Mouse (Mus musculus) stomach, embryonic 16.5 days (tissue): ENCODE data around the gene Serpina3m. TPM values are rescaled to one million over a fixed set of nuclear protein-coding genes. Genes with fewer than 3 reads are reported as not detected.

Source experiments
- ATAC-seq: fragments of 200-750 bp; cut with Nextera tagmentation; 2 replicates; pipeline ENCODE4 v1.8.0; 2017; ENCODE audit warnings: moderate number of reproducible peaks, moderate TSS enrichment; ENCODE audit not compliant: insufficient read depth, low FRiP score
- H3K27ac ChIP-seq: fragments of 300-500 bp; sonication (generic); 2 replicates; pipeline ENCODE4 v1.5.1; 2014; ENCODE audit warnings: low read length
- H3K27me3 ChIP-seq: fragments of 300-500 bp; sonication (generic); 2 replicates; pipeline ENCODE4 v1.6.1; 2014; ENCODE audit warnings: low read length, control low read depth, mixed read lengths; ENCODE audit not compliant: control insufficient read depth, insufficient read depth
- H3K36me3 ChIP-seq: fragments of 300-500 bp; sonication (generic); 2 replicates; pipeline ENCODE4 v1.6.1; 2014; ENCODE audit warnings: low read length; ENCODE audit not compliant: control insufficient read depth, insufficient read depth
- H3K4me1 ChIP-seq: fragments of 300-500 bp; sonication (generic); 2 replicates; pipeline ENCODE4 v1.6.1; 2014; ENCODE audit warnings: low read length, control low read depth, mixed read lengths; ENCODE audit not compliant: control insufficient read depth, insufficient read depth
- H3K4me2 ChIP-seq: fragments of 300-500 bp; sonication (generic); 2 replicates; pipeline ENCODE4 v1.6.1; 2014; ENCODE audit warnings: low read depth, low read length, mixed read lengths
- H3K4me3 ChIP-seq: fragments of 300-500 bp; sonication (generic); replicated peaks from 2 replicates; pipeline ENCODE4 v1.5.1; 2014; ENCODE audit warnings: mild to moderate bottlenecking, low read length
- H3K9ac ChIP-seq: fragments of 300-500 bp; sonication (generic); 2 replicates; pipeline ENCODE4 v1.6.1; 2014; ENCODE audit warnings: low read length
- H3K9me3 ChIP-seq: fragments of 300-500 bp; sonication (generic); replicated peaks from 2 replicates; pipeline ENCODE4 v1.6.1; 2016; ENCODE audit warnings: low read length, control low read depth; ENCODE audit not compliant: control insufficient read depth
- WGBS: fragments of 180-500 bp; shearing (Covaris S2); extraction: QIAGEN DNeasy Blood & Tissue Kit; methylation state at CpG from one replicate; pipeline ENCODE4 v1.1.7; 2014; 5-methylcytosine and 5-hydroxymethylcytosine counted together
- polyA plus RNA-seq: library from polyadenylated mRNA; unstranded; fragments of >200 nt; fragmentation: Nextera tagmentation; extraction: Ambion mirVana; gene quantifications from 2 replicates; pipeline ENCODE4 v1.2.1, GENCODE M21; 2015

Gene Serpina3m
- polyA plus RNA-seq, 1 experiment from 2014 or later, result not detected

GRCm38 (mm10) chr12:104414576-104414975 lies 76.3 kb downstream of the Serpina3m start:
- Histone ChIP-seq H3K4me2 (no peak overlapping the region), H3K9me3 (no peaks in the 10 kb centered on the region), H3K9ac (no peak overlapping the region), H3K27me3 (no peaks in the 10 kb centered on the region), H3K36me3 (no peaks in the 10 kb centered on the region), H3K4me1 (no peaks in the 10 kb centered on the region; the same call in 1 of the 2 replicates), H3K4me3 (no peak overlapping the region), H3K27ac (no peak overlapping the region)
- WGBS, result 57% methylated on average over 2 of the region's 2 CpGs
- no peak for ATAC-seq

DNA sequence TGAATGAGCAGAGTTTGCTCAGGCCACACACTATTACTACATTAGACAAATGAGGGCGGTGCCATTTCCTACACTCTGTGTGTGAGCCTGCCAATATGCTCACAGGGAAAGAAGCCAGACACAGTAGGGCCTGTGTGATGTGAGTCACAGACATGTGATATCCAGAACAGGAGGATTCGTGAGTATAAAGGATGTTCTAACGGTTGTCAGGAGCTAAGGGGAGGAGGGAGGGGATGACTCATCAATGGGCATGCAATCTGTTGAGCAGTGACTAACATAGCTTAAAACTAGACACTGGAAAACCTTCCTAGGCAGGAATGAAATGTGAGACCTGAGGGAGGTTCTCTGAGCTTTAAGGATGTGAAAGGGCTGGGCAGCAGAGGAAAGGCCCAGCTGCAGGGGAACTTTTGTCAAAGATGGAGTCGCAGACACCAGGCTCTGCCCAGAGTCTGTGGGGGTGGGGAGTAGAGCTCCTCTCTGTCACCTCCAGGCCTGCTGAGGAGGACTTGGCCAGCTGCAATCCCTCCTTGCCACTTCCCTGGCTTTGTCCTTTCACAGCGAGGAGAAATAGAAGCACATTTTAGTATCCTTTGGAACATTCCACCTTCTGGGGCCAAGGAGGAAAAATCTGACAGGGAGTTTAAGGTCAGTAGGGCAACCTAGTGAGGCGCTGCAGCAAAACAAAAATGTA lies 77.5 kb downstream of the Serpina3m start:
- H3K27ac ChIP-seq, result peak overlapping the region; percentile 32; the same call in 1 of the 2 replicates
- H3K4me2 ChIP-seq, result no peak overlapping the region
- peak; percentile 84 for ATAC-seq
- no peaks in the 10 kb centered on the region; the same call in 1 of the 2 replicates for H3K4me1 ChIP-seq
- 28% methylated on average over 6 of the region's 6 CpGs for WGBS
- no peaks in the 10 kb centered on the region for H3K9me3 ChIP-seq
- no peaks in the 10 kb centered on the region for H3K27me3 ChIP-seq
- H3K9ac ChIP-seq, result no peak overlapping the region
- no peak overlapping the region for H3K4me3 ChIP-seq
- H3K36me3 ChIP-seq, result no peaks in the 10 kb centered on the region

DNA sequence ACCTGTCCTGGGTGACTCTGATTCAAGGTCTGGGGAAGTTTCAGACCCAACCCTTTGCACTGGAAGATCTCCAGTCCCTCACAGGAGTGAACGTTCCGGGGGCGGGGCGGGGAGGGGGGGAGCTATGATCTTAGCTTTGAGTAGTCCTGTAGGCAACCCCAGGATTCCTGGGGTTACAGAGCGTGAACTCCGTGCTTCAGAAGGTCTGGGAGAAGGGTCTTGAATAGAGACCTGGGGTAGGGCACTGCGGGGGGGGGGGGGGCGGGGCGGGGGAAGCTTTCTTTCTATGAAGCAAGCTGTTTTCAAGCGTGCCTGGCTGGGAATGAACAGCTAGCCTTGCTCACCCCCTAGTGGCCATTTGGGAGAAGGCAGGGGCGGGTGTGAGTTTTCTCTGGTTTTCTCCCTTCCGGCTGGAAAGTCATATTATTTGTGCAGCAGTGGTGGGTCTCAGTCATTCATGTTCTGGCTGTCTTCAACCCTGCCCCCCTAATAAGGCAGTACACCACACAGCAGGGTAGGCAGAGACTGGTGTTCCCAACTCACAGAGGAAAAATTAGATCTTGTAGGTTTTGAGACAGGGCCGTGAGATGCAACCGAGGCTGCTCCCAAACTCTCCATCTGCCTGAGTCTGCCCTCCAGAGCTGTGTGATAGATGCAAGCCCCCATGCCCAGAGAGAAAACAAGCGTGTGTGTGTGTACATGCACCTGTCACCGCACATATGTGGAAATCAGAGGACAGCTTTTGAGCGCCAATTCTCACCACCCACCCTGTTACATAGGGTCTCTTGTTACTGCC lies 80.3 kb downstream of the Serpina3m start:
- 15% methylated on average over 16 of the region's 17 CpGs for WGBS
- H3K9me3 ChIP-seq, result no peaks in the 10 kb centered on the region
- no peaks in the 10 kb centered on the region for H3K36me3 ChIP-seq
- no peak overlapping the region for H3K27ac ChIP-seq
- 0 out of 2 replicates have a peak overlapping the region, but pooled peaks have one; percentile 15 for H3K4me3 ChIP-seq
- H3K9ac ChIP-seq, result peak overlapping the region; percentile 41; the same call in 1 of the 2 replicates
- no peaks in the 10 kb centered on the region; the same call in 1 of the 2 replicates for H3K4me1 ChIP-seq
- peak overlapping the region; percentile 44 for H3K4me2 ChIP-seq
- H3K27me3 ChIP-seq, result no peaks in the 10 kb centered on the region
- ATAC-seq, result 0 out of 2 replicates have a peak, but pooled peaks have one; percentile 15

DNA sequence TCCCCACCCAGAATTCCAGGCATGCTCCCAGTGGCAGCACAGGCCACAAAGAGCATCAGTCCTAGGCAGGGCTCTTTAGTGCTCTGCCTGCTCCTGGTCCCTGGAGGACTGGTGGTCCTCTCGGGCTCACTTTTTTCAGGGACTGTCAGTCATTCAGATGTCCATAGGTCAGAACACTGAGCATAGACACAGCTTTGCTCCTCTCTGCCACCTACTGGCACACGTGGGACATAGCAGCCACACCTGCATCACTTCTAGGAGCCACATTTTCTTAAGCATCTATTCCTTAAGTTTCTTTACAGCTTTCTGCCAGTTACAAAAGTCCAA lies 80.8 kb downstream of the Serpina3m start:
- Histone ChIP-seq H3K4me2 (no peak overlapping the region), H3K4me3 (no peak overlapping the region), H3K4me1 (no peaks in the 10 kb centered on the region; the same call in 1 of the 2 replicates), H3K9me3 (no peaks in the 10 kb centered on the region), H3K9ac (no peak overlapping the region), H3K27me3 (no peaks in the 10 kb centered on the region), H3K27ac (no peak overlapping the region), H3K36me3 (no peaks in the 10 kb centered on the region)
- 14% methylated on average over 2 of the region's 2 CpGs for WGBS
- ATAC-seq, result no peak

GRCm38 (mm10) chr12:104422615-104423392 lies 84.5 kb downstream of the Serpina3m start:
- 67% methylated on average over 11 of the region's 11 CpGs for WGBS
- Histone ChIP-seq H3K4me3 (no peak overlapping the region), H3K9ac (no peak overlapping the region), H3K9me3 (no peaks in the 10 kb centered on the region), H3K4me2 (no peak overlapping the region), H3K36me3 (no peaks in the 10 kb centered on the region), H3K4me1 (no peaks in the 10 kb centered on the region), H3K27ac (no peak overlapping the region), H3K27me3 (no peaks in the 10 kb centered on the region)
- no peak for ATAC-seq

DNA sequence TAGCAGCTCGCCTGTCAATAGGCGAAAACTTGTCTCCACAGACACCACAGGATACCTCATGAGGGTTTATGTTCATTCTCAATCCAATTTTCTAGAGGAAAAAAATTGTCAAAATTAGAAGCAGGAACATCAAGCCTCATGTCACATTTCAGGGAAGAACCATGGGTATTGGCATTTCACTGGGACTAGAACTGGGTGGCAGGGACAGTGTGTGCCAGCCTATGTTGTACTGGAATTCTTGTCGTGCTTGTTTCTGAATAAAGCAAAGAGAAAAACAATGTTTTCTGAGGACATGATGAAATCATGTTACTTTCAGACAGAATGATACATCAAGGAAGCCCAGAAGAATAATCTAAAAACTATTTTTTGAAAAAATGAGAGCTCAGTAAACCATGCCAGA lies 87.3 kb downstream of the Serpina3m start:
- Histone ChIP-seq H3K9ac (no peak overlapping the region), H3K36me3 (no peaks in the 10 kb centered on the region), H3K27me3 (no peaks in the 10 kb centered on the region), H3K4me2 (no peak overlapping the region), H3K4me1 (no peaks in the 10 kb centered on the region), H3K9me3 (no peaks in the 10 kb centered on the region), H3K4me3 (no peak overlapping the region), H3K27ac (no peak overlapping the region)
- WGBS, result 73% methylated on average over 3 of the region's 3 CpGs
- no peak for ATAC-seq

DNA sequence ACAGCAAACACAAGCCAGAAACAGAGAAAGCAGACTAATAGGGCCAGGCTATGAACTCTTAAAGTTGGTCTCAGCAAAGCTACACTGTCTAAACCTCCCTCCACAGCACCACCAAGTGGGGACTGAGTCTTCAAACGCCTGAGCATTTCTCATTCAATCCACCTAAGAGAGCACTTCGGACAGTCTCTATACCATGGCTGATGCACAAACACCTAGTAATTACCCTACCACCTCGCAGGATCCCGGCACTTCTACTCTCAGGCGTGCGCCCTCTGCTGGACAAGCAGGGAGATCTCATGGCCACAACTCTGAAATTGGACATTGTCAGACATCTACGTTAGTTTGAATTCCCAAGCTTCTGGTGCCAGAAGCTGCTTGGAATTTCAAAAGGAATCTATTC lies 88.6 kb downstream of the Serpina3m start:
- H3K9me3 ChIP-seq, result no peaks in the 10 kb centered on the region
- no peak overlapping the region for H3K9ac ChIP-seq
- no peaks in the 10 kb centered on the region for H3K27me3 ChIP-seq
- no peak for ATAC-seq
- H3K4me1 ChIP-seq, result no peaks in the 10 kb centered on the region
- H3K36me3 ChIP-seq, result no peaks in the 10 kb centered on the region
- H3K4me2 ChIP-seq, result no peak overlapping the region
- no peak overlapping the region for H3K4me3 ChIP-seq
- no peak overlapping the region for H3K27ac ChIP-seq
- 5% methylated on average over 7 of the region's 7 CpGs for WGBS

- Histone ChIP-seq H3K4me2 (no peak overlapping the region), H3K27ac (no peak overlapping the region), H3K27me3 (no peaks in the 10 kb centered on the region), H3K36me3 (no peaks in the 10 kb centered on the region), H3K9ac (no peak overlapping the region), H3K4me3 (no peak overlapping the region), H3K4me1 (no peaks in the 10 kb centered on the region), H3K9me3 (no peaks in the 10 kb centered on the region)
- ATAC-seq, result no peak
- WGBS, result 48% methylated on average over 10 of the region's 10 CpGs
Observed at GRCm38 (mm10) chr12:104431359-104431758, 93.1 kb downstream of the Serpina3m start.

DNA sequence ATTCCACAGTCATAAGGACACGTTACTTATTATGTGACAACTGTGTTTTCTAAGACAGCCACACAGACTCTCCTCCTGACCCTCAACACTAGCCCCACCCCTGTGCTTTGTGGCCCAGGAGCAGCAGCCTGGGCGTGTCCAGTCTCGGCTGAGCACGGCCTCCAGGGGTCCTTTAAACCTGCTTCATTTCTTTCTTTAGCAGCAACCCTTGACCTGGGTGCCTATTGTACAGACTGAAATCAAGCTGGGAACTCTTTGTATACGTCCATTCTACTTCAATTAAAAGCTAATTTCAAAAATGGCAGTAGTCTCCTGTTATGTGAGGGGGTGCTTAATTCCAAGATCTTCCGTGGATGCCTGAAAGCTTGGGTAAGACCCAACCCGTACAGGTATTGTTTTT lies 94.9 kb downstream of the Serpina3m start:
- Histone ChIP-seq H3K4me2 (no peak overlapping the region), H3K27me3 (no peaks in the 10 kb centered on the region), H3K9me3 (no peaks in the 10 kb centered on the region), H3K4me3 (no peak overlapping the region), H3K9ac (no peak overlapping the region), H3K4me1 (no peaks in the 10 kb centered on the region), H3K27ac (no peak overlapping the region), H3K36me3 (no peaks in the 10 kb centered on the region)
- ATAC-seq, result no peak; the same call in 1 of the 2 replicates
- WGBS, result 45% methylated on average over 7 of the region's 7 CpGs
